Mouse (Mus musculus) cortical plate, adult 2 months (tissue): ENCODE measurements around the gene Resf1.

Experiments
- CTCF ChIP-seq: fragments of 200-500 bp; IDR thresholded peaks from 2 replicates; pipeline ENCODE4 v1.5.1; 2011; ENCODE audit warnings: mild to moderate bottlenecking, control low read depth, low read length; ENCODE audit not compliant: insufficient read depth; ENCODE audit errors: extremely low read depth
- POLR2A ChIP-seq: fragments of 200-500 bp; IDR thresholded peaks from 2 replicates; pipeline ENCODE4 v1.6.1; 2011; ENCODE audit warnings: mild to moderate bottlenecking, low read length, control low read depth; ENCODE audit not compliant: insufficient read depth; ENCODE audit errors: extremely low read depth

- TF ChIP-seq CTCF (no peak), POLR2A (no peak)
Observed at GRCm38 (mm10) chr6:149344372-149344771, 35.2 kb downstream of the Resf1 start.
